Mouse (Mus musculus): ENCODE data around the gene Mxra8. TPM values are rescaled to one million over a fixed set of nuclear protein-coding genes. Genes with fewer than 3 reads are reported as not detected.

Gene Mxra8
- polyA plus RNA-seq, 1 experiment from 2014 or later: 223 TPM

- H3K4me1 ChIP-seq: peaks cover 56% of the 10 kb centered on the region
- peak overlapping the region; percentile 60; the same call in 1 of the 2 replicates for H3K4me3 ChIP-seq
- H3K27me3 ChIP-seq: no peaks in the 10 kb centered on the region
- H3K36me3 ChIP-seq: peaks cover 12% of the 10 kb centered on the region
- no peaks in the 10 kb centered on the region for H3K9me3 ChIP-seq
- peak overlapping the region; percentile 86 for H3K4me2 ChIP-seq
- 24% methylated on average over 8 of the region's 8 CpGs for WGBS
- peak overlapping the region; percentile 95 for H3K27ac ChIP-seq
- H3K9ac ChIP-seq: peak overlapping the region; percentile 20; the same call in 1 of the 2 replicates
- ATAC-seq (ENCODE audit: borderline replicate concordance, extremely low read depth, low FRiP score, low TSS enrichment): peak; percentile 50; the same call in 1 of the 2 replicates
These were observed 1.0 kb upstream of the Mxra8 start for GRCm38 (mm10) chr4:155838187-155839153.

DNA sequence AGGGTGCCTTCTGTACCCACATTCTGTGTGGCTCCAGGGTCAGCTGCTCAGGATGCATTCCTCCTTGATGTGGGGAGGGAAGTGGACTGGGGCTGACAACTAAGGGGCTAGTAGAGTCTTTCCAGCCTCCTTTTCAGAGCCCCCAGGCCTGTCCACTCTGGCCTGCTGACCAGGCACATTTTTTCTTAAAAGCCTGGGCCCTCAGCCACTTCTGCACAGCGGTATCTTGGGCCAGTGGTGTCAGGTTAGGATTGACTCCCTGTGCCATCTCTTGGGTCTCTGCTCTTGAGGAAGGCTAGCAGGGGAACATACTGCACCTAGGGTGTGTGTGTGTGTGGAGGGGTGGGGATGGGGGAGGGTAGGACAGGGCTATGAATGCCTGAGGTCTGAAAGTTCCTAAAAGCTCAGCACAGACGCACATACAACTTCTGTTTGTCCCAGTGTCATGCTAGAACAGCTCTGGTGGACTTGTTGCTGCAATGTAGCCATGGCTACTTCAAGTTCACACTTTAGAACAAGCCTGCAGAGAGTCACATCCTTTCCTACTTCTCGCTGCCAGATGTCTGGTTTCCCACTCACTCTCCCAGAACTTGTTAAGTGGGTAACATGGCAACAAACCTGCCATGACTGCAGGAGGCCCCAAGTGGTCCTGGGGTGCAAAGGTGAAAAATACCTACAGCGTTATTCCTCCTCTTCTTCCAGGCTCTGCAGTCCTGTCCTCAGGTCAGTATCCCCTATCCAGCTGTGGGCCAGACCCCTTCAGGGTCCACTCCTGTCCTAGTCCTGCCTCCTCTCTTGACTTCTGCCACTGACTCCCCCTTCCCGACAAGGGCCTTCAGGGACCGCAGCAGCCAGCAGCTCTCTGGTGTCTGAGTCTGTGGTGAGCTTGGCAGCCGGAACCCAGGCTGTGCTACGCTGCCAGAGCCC lies 859 bp downstream of the Mxra8 start:
- H3K36me3 ChIP-seq: peaks cover 12% of the 10 kb centered on the region
- H3K27me3 ChIP-seq: no peaks in the 10 kb centered on the region
- ATAC-seq (ENCODE audit: borderline replicate concordance, extremely low read depth, low FRiP score, low TSS enrichment): no peak

GRCm38 (mm10) chr4:155841003-155841454 lies 1.5 kb downstream of the Mxra8 start:
- Histone ChIP-seq H3K36me3 (peaks cover 12% of the 10 kb centered on the region), H3K27me3 (no peaks in the 10 kb centered on the region), H3K27ac (peak overlapping the region; percentile 95; the same call in 1 of the 2 replicates), H3K4me2 (peak overlapping the region; percentile 86), H3K9me3 (no peaks in the 10 kb centered on the region), H3K9ac (peak overlapping the region; percentile 65), H3K4me1 (peaks cover 47% of the 10 kb centered on the region), H3K4me3 (peak overlapping the region; percentile 60)
- ATAC-seq (ENCODE audit: borderline replicate concordance, extremely low read depth, low FRiP score, low TSS enrichment): peak; percentile 14
- 1% methylated on average over 32 of the region's 32 CpGs for WGBS

More for the DNA sequence above, 859 bp downstream of the Mxra8 start:
- H3K4me3 ChIP-seq: peak overlapping the region; percentile 60
- 8% methylated on average over 8 of the region's 8 CpGs for WGBS
- H3K27ac ChIP-seq: peak overlapping the region; percentile 95
- H3K9me3 ChIP-seq: no peaks in the 10 kb centered on the region
- peak overlapping the region; percentile 86 for H3K4me2 ChIP-seq
- peak overlapping the region; percentile 65 for H3K9ac ChIP-seq
- H3K4me1 ChIP-seq: peaks cover 47% of the 10 kb centered on the region

DNA sequence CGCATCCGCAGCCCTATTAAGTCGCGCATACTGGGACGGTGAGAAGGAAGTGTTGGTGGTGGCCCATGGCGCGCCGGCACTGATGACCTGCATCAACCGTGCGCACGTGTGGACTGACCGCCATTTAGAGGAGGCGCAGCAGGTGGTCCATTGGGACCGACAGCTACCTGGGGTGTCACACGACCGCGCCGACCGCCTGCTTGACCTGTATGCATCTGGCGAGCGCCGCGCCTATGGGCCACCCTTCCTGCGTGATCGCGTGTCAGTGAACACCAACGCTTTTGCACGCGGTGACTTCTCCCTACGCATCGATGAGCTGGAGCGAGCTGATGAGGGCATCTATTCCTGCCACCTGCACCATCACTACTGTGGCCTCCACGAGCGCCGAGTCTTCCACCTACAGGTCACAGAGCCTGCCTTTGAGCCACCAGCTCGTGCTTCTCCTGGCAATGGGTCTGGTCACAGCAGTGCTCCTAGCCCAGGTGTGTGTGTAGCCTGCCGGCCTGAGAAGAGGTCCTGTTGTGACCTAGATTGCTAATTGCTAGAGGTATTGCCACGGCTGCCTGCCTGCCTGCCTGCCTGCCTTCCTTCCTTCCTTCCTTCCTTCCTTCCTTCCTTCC lies 2.3 kb downstream of the Mxra8 start:
- Histone ChIP-seq H3K9me3 (no peaks in the 10 kb centered on the region), H3K4me3 (peak overlapping the region; percentile 60), H3K4me2 (peak overlapping the region; percentile 86), H3K9ac (no peak overlapping the region), H3K27ac (no peak overlapping the region), H3K36me3 (peaks cover 12% of the 10 kb centered on the region), H3K4me1 (peaks cover 52% of the 10 kb centered on the region), H3K27me3 (no peaks in the 10 kb centered on the region)
- ATAC-seq (ENCODE audit: borderline replicate concordance, extremely low read depth, low FRiP score, low TSS enrichment): no peak
- 38% methylated on average over 38 of the region's 38 CpGs for WGBS

DNA sequence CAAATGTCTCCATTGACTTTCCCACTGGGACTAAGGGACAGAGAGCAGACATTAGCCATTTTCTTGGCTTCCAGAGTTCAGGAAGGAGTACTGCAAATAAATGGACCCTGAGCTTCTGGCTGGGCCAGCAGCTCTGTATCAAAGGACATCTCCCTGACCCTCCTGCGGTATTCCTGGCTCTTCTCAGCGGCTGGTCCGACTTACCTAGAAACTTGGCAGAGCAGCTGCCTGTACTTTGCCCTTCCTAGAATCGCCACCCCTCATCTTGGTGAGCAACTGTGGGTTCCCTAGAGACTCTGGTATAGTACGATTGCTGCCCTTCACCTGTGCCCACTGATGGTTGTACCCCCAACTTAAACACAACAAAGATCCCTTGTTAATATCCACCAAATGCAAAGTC lies 3.8 kb downstream of the Mxra8 start:
- H3K4me1 ChIP-seq: peaks cover 44% of the 10 kb centered on the region
- H3K4me2 ChIP-seq: no peak overlapping the region
- WGBS: 94% methylated on average over 5 of the region's 5 CpGs
- no peak overlapping the region for H3K9ac ChIP-seq
- H3K36me3 ChIP-seq: peaks cover 12% of the 10 kb centered on the region
- no peak overlapping the region for H3K4me3 ChIP-seq
- H3K27me3 ChIP-seq: no peaks in the 10 kb centered on the region
- H3K9me3 ChIP-seq: no peaks in the 10 kb centered on the region
- ATAC-seq (ENCODE audit: borderline replicate concordance, extremely low read depth, low FRiP score, low TSS enrichment): no peak
- H3K27ac ChIP-seq: no peak overlapping the region

DNA sequence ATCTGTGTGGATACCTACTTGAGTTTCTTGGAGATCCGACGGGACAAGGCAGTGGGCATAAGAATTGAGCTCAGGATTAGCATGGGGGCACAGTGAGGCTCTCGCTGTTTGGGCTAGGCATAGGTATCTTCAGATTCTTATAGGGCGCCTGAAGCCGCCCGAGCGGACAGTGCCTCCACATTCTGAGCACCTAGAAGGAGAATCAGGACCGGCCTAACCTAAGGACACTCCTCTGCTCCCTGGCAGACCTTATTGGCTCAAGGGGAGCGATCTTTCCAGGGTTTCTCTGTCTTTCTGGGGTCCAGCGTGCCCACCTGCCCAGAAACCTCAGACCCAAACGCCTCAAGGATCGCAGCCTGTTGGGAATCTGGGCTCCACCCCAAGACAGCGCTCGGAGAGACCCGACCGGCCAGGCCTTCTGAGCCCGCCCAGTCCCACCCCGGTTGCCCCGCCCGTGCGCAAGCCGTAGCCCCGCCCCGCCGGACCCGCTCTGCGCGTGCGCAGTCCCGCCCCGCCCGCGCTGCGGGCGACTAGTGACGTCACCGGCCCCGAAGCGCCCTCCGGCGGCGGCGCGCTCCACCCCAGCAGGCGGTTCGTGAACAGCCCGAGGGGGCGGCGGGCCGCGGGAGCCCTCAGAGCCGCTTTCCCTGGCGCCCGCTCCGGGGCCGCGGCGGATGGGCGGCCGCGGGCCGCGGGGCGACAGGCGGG lies 7.5 kb downstream of the Mxra8 start, which contains the start of gene Dvl1:
Dvl1 (plus strand) TSS at position 532 of the 708 bp plus-strand sequence.
- Histone ChIP-seq H3K9ac (peak within 1 kb of the TSS; percentile 83), H3K36me3 (peaks cover 12% of the 10 kb centered on the region), H3K27me3 (no peaks in the 10 kb centered on the region), H3K27ac (peak within 1 kb of the TSS; percentile 75), H3K9me3 (no peaks in the 10 kb centered on the region), H3K4me3 (peak within 1 kb of the TSS; percentile 93), H3K4me2 (peak within 1 kb of the TSS; percentile 96), H3K4me1 (peaks cover 32% of the 10 kb centered on the region)
- 2% methylated on average over 34 of the region's 65 CpGs for WGBS
- ATAC-seq (ENCODE audit: borderline replicate concordance, extremely low read depth, low FRiP score, low TSS enrichment): peak; percentile 92

DNA sequence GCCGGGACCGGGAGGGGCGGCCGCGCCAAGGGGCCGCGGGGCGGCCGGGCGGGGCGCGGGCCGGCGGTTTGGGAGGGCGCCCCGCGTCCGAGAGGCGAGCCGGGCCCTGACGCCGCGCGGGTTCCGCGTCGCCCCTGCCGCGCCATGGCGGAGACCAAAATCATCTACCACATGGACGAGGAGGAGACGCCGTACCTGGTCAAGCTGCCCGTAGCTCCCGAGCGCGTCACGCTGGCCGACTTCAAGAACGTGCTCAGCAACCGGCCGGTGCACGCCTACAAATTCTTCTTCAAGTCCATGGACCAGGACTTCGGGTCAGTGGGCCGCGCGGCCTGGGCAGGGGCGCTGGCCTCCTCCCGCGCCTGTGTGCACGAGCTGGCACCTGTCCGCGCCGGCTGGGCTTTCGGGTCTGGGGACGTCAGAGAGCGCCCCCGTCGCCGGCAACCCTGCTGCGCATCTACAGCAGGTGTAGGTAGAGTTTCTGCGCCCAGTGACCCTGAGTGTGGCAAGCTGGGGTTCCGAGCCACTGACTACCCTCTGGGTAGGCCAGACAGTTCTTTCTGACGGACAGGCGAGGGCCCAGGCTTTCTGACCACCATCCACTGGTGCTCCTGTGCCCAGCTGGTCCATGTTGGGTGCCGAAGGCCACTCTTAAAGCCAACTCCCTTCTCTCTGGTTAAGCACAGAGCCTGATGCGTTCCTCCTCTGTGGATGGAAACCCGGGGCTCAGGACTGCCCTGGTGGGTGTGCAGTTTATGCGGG lies 8.3 kb downstream of the Mxra8 start:
- H3K4me1 ChIP-seq: peaks cover 32% of the 10 kb centered on the region
- H3K9ac ChIP-seq: peak overlapping the region; percentile 83
- no peaks in the 10 kb centered on the region for H3K27me3 ChIP-seq
- peak overlapping the region; percentile 75 for H3K27ac ChIP-seq
- no peaks in the 10 kb centered on the region for H3K9me3 ChIP-seq
- peak overlapping the region; percentile 96 for H3K4me2 ChIP-seq
- WGBS: under 1% methylated on average over 62 of the region's 69 CpGs
- ATAC-seq (ENCODE audit: borderline replicate concordance, extremely low read depth, low FRiP score, low TSS enrichment): peak; percentile 74
- peak overlapping the region; percentile 93 for H3K4me3 ChIP-seq
- H3K36me3 ChIP-seq: peaks cover 6% of the 10 kb centered on the region

DNA sequence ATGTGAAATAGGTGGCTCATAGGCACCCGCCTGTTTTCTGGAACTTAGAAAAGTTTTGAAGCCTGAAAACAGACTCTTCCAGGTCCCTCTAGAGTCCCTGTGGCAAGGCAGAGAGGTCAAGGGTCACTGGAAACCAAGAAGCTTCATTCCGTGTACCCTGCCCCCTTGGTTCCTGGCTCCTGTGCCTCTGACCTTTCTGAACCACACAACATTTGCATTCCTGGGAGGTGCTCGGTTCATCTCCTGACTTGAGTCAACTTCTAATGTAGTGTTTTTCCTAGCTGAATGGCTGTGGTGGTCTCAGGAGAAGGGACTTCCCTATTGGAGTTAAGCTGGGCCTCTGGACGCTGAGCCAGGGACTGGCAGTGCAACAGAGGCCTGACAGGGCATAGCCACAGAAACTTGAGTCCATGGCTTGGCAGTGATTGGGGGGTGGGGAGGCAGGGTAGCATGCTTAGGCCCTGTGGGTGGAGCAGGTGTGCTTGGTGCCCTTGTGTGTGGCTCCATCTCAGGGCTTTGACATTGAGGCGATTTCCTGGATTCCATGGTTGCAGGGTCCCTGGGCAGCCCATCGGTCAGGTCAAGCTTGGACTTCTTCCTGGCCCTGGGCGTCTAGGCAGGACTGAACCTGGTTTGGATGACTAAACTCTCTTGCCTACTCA lies 9.1 kb downstream of the Mxra8 start:
- H3K9me3 ChIP-seq: no peaks in the 10 kb centered on the region
- ATAC-seq (ENCODE audit: borderline replicate concordance, extremely low read depth, low FRiP score, low TSS enrichment): no peak
- peak overlapping the region; percentile 83 for H3K9ac ChIP-seq
- H3K27me3 ChIP-seq: no peaks in the 10 kb centered on the region
- 57% methylated on average over 7 of the region's 7 CpGs for whole genome bisulfite sequencing
- H3K4me3 ChIP-seq: peak overlapping the region; percentile 93
- peaks cover 32% of the 10 kb centered on the region for H3K4me1 ChIP-seq
- no peak overlapping the region for H3K27ac ChIP-seq
- H3K4me2 ChIP-seq: peak overlapping the region; percentile 96
- H3K36me3 ChIP-seq: no peaks in the 10 kb centered on the region

GRCm38 (mm10) chr4:155849391-155849790 lies 9.9 kb downstream of the Mxra8 start:
- no peaks in the 10 kb centered on the region for H3K27me3 ChIP-seq
- ATAC-seq (ENCODE audit: borderline replicate concordance, extremely low read depth, low FRiP score, low TSS enrichment): no peak
- 67% methylated on average over 2 of the region's 2 CpGs for WGBS
- peaks cover 5% of the 10 kb centered on the region; the same call in 1 of the 2 replicates for H3K36me3 ChIP-seq
- no peak overlapping the region for H3K27ac ChIP-seq
- no peaks in the 10 kb centered on the region for H3K9me3 ChIP-seq
- H3K4me2 ChIP-seq: no peak overlapping the region
- no peak overlapping the region for H3K9ac ChIP-seq
- H3K4me1 ChIP-seq: peaks cover 32% of the 10 kb centered on the region
- H3K4me3 ChIP-seq: no peak overlapping the region
